Mouse (Mus musculus): ENCODE results near the gene Traf4. TPM values are rescaled to one million over a fixed set of nuclear protein-coding genes. Genes with fewer than 3 reads are reported as not detected.

Traf4 gene
- polyA plus RNA-seq, 1 experiment from 2014 or later: 149 TPM

GRCm38 (mm10) chr11:78162504-78162903, 2.9 kb downstream of the Traf4 start:
- peaks cover 37% of the 10 kb centered on the region for H3K4me1 ChIP-seq
- peak overlapping the region; percentile 97 for H3K27ac ChIP-seq
- H3K36me3 ChIP-seq: peaks cover 50% of the 10 kb centered on the region

GRCm38 (mm10) chr11:78161968-78162367, 3.4 kb downstream of the Traf4 start:
- H3K4me2 ChIP-seq (replicated peaks): peak overlapping the region; percentile 84
- no peak for ATAC-seq (ENCODE audit: low FRiP score)
- peak overlapping the region; percentile 97 for H3K27ac ChIP-seq
- peak overlapping the region; percentile 99; the same call in 1 of the 2 replicates for H3K9ac ChIP-seq
- WGBS: 54% methylated on average over 4 of the region's 4 CpGs
- no peaks in the 10 kb centered on the region for H3K9me3 ChIP-seq (replicated peaks)
- H3K27me3 ChIP-seq: no peaks in the 10 kb centered on the region
- peaks cover 37% of the 10 kb centered on the region for H3K4me1 ChIP-seq
- H3K4me3 ChIP-seq: peak overlapping the region; percentile 95; the same call in 1 of the 2 replicates
- peaks cover 54% of the 10 kb centered on the region for H3K36me3 ChIP-seq

More at GRCm38 (mm10) chr11:78162504-78162903, 2.9 kb downstream of the Traf4 start:
- Histone ChIP-seq H3K9ac (peak overlapping the region; percentile 99), H3K9me3 (replicated peaks) (no peaks in the 10 kb centered on the region), H3K27me3 (no peaks in the 10 kb centered on the region), H3K4me2 (replicated peaks) (peak overlapping the region; percentile 84), H3K4me3 (peak overlapping the region; percentile 95)
- no peak for ATAC-seq (ENCODE audit: low FRiP score)
- 46% methylated on average over 6 of the region's 6 CpGs for WGBS

GRCm38 (mm10) chr11:78161169-78161568, 4.2 kb downstream of the Traf4 start:
- no peaks in the 10 kb centered on the region for H3K27me3 ChIP-seq
- peaks cover 62% of the 10 kb centered on the region for H3K36me3 ChIP-seq
- no peaks in the 10 kb centered on the region for H3K9me3 ChIP-seq (replicated peaks)
- no peak for ATAC-seq (ENCODE audit: low FRiP score)
- H3K4me3 ChIP-seq: no peak overlapping the region
- no peak overlapping the region; the same call in 1 of the 2 replicates for H3K27ac ChIP-seq
- WGBS: 93% methylated on average over 14 of the region's 14 CpGs
- H3K4me2 ChIP-seq (replicated peaks): no peak overlapping the region
- peaks cover 36% of the 10 kb centered on the region for H3K4me1 ChIP-seq
- H3K9ac ChIP-seq: 0 out of 2 replicates have a peak overlapping the region, but pooled peaks have one; percentile 24

GRCm38 (mm10) chr11:78160675-78161074, 4.7 kb downstream of the Traf4 start:
- ATAC-seq (ENCODE audit: low FRiP score): no peak
- Histone ChIP-seq H3K27me3 (no peaks in the 10 kb centered on the region), H3K36me3 (peaks cover 67% of the 10 kb centered on the region), H3K4me3 (no peak overlapping the region), H3K9me3 (replicated peaks) (no peaks in the 10 kb centered on the region), H3K27ac (no peak overlapping the region), H3K9ac (0 out of 2 replicates have a peak overlapping the region, but pooled peaks have one; percentile 24), H3K4me1 (peaks cover 31% of the 10 kb centered on the region), H3K4me2 (replicated peaks) (no peak overlapping the region)
- WGBS: 88% methylated on average over 3 of the region's 3 CpGs

GRCm38 (mm10) chr11:78160171-78160570, 5.2 kb downstream of the Traf4 start:
- Histone ChIP-seq H3K9ac (no peak overlapping the region), H3K36me3 (peaks cover 72% of the 10 kb centered on the region), H3K27me3 (no peaks in the 10 kb centered on the region), H3K4me3 (no peak overlapping the region), H3K4me1 (peaks cover 30% of the 10 kb centered on the region), H3K9me3 (replicated peaks) (no peaks in the 10 kb centered on the region), H3K27ac (no peak overlapping the region), H3K4me2 (replicated peaks) (no peak overlapping the region)
- 91% methylated on average over 18 of the region's 18 CpGs for WGBS
- no peak for ATAC-seq (ENCODE audit: low FRiP score)

GRCm38 (mm10) chr11:78159557-78159956, 5.8 kb downstream of the Traf4 start:
- Histone ChIP-seq H3K36me3 (peaks cover 78% of the 10 kb centered on the region), H3K4me1 (peaks cover 30% of the 10 kb centered on the region), H3K27me3 (no peaks in the 10 kb centered on the region), H3K9ac (no peak overlapping the region), H3K27ac (peak overlapping the region; percentile 4; the same call in 1 of the 2 replicates), H3K9me3 (replicated peaks) (no peaks in the 10 kb centered on the region), H3K4me2 (replicated peaks) (no peak overlapping the region), H3K4me3 (no peak overlapping the region)
- 79% methylated on average over 7 of the region's 7 CpGs for WGBS
- no peak for ATAC-seq (ENCODE audit: low FRiP score)

GRCm38 (mm10) chr11:78159096-78159495, 6.3 kb downstream of the Traf4 start:
- Histone ChIP-seq H3K9me3 (replicated peaks) (no peaks in the 10 kb centered on the region), H3K36me3 (peaks cover 82% of the 10 kb centered on the region), H3K4me2 (replicated peaks) (no peak overlapping the region), H3K4me3 (no peak overlapping the region), H3K9ac (no peak overlapping the region), H3K27ac (no peak overlapping the region), H3K27me3 (no peaks in the 10 kb centered on the region), H3K4me1 (peaks cover 33% of the 10 kb centered on the region)
- WGBS: 35% methylated on average over 2 of the region's 2 CpGs
- ATAC-seq (ENCODE audit: low FRiP score): peak; percentile 23; the same call in 1 of the 2 replicates

GRCm38 (mm10) chr11:78156156-78156699, 9.2 kb downstream of the Traf4 start:
- Histone ChIP-seq H3K9me3 (replicated peaks) (no peaks in the 10 kb centered on the region), H3K4me1 (peaks cover 18% of the 10 kb centered on the region), H3K4me3 (no peak overlapping the region), H3K27ac (no peak overlapping the region), H3K9ac (no peak overlapping the region), H3K36me3 (peaks cover 86% of the 10 kb centered on the region), H3K4me2 (replicated peaks) (no peak overlapping the region), H3K27me3 (no peaks in the 10 kb centered on the region)
- WGBS: 76% methylated on average over 6 of the region's 6 CpGs
- ATAC-seq (ENCODE audit: low FRiP score): no peak

GRCm38 (mm10) chr11:78155674-78156073, 9.7 kb downstream of the Traf4 start:
- Histone ChIP-seq H3K36me3 (peaks cover 86% of the 10 kb centered on the region), H3K27ac (no peak overlapping the region), H3K27me3 (no peaks in the 10 kb centered on the region), H3K4me1 (peaks cover 18% of the 10 kb centered on the region), H3K9ac (no peak overlapping the region), H3K4me2 (replicated peaks) (no peak overlapping the region), H3K9me3 (replicated peaks) (no peaks in the 10 kb centered on the region), H3K4me3 (no peak overlapping the region)
- 85% methylated on average over 5 of the region's 5 CpGs for WGBS
- no peak for ATAC-seq (ENCODE audit: low FRiP score)

GRCm38 (mm10) chr11:78153778-78154177, 11.6 kb downstream of the Traf4 start:
- Histone ChIP-seq H3K27ac (0 out of 2 replicates have a peak overlapping the region, but pooled peaks have one; percentile 12), H3K4me2 (replicated peaks) (no peak overlapping the region), H3K9me3 (replicated peaks) (no peaks in the 10 kb centered on the region), H3K4me3 (no peak overlapping the region), H3K9ac (no peak overlapping the region), H3K4me1 (peaks cover 11% of the 10 kb centered on the region; the same call in 1 of the 2 replicates), H3K36me3 (peaks cover 82% of the 10 kb centered on the region), H3K27me3 (no peaks in the 10 kb centered on the region)
- ATAC-seq (ENCODE audit: low FRiP score): peak; percentile 32; the same call in 1 of the 2 replicates
- 90% methylated on average over 13 of the region's 13 CpGs for WGBS

GRCm38 (mm10) chr11:78152299-78153231, 12.8 kb downstream of the Traf4 start:
- Histone ChIP-seq H3K36me3 (peaks cover 75% of the 10 kb centered on the region), H3K4me2 (replicated peaks) (no peak overlapping the region; the same call in 1 of the 2 replicates), H3K4me1 (peaks cover 9% of the 10 kb centered on the region; the same call in 1 of the 2 replicates), H3K27me3 (no peaks in the 10 kb centered on the region), H3K9me3 (replicated peaks) (no peaks in the 10 kb centered on the region), H3K27ac (peak overlapping the region; percentile 64), H3K4me3 (no peak overlapping the region), H3K9ac (no peak overlapping the region)
- ATAC-seq (ENCODE audit: low FRiP score): no peak
- WGBS: 63% methylated on average over 9 of the region's 9 CpGs

GRCm38 (mm10) chr11:78151161-78151560, 14.2 kb downstream of the Traf4 start:
- Histone ChIP-seq H3K4me2 (replicated peaks) (no peak overlapping the region), H3K9ac (no peak overlapping the region), H3K9me3 (replicated peaks) (no peaks in the 10 kb centered on the region), H3K27me3 (no peaks in the 10 kb centered on the region), H3K4me3 (no peak overlapping the region), H3K27ac (no peak overlapping the region), H3K36me3 (peaks cover 69% of the 10 kb centered on the region), H3K4me1 (peaks cover 9% of the 10 kb centered on the region; the same call in 1 of the 2 replicates)
- no peak for ATAC-seq (ENCODE audit: low FRiP score)
- WGBS: 44% methylated on average over 1 of the region's 1 CpGs
